Mouse (Mus musculus) liver, adult 2 months (tissue): ENCODE measurements at regions not wholly inside any gene's neighbourhood (a gene's known extent, or its start where the extent isn't known, plus 50 kb on each side); places are given as distances from the start of the nearest gene placed in this dataset.

Source experiments
- DNase-seq: peaks from one replicate; pipeline ENCODE4 v3.0.0-alpha.2; 2011; ENCODE audit warnings: low read depth, low spot score; ENCODE audit errors: extremely low read depth
- H3K27ac ChIP-seq: fragments of 200-500 bp; replicated peaks from 2 replicates; pipeline ENCODE4 v1.5.1; 2012; ENCODE audit warnings: low read depth, mild to moderate bottlenecking, control low read depth, inconsistent platforms, low read length; ENCODE audit not compliant: insufficient read depth
- H3K27me3 ChIP-seq: fragments of 200-500 bp; 2 replicates; pipeline ENCODE4 v1.6.1; 2012; ENCODE audit warnings: mild to moderate bottlenecking, moderate library complexity, low read length, inconsistent platforms; ENCODE audit not compliant: control insufficient read depth, insufficient read depth
- H3K36me3 ChIP-seq: fragments of 200-500 bp; 2 replicates; pipeline ENCODE4 v1.6.1; 2012; ENCODE audit warnings: low read length, inconsistent platforms; ENCODE audit not compliant: control insufficient read depth, insufficient read depth
- H3K4me1 ChIP-seq: fragments of 200-500 bp; 2 replicates; pipeline ENCODE4 v1.6.1; 2011; ENCODE audit warnings: low read length; ENCODE audit not compliant: control insufficient read depth, insufficient read depth
- H3K4me3 ChIP-seq: fragments of 200-500 bp; 2 replicates; pipeline ENCODE4 v1.5.1; 2011; ENCODE audit warnings: low read depth, mild to moderate bottlenecking, control low read depth, low read length, moderate library complexity; ENCODE audit not compliant: insufficient read depth
- H3K79me2 ChIP-seq: fragments of 200-500 bp; 2 replicates; pipeline ENCODE4 v1.6.1; 2012; ENCODE audit warnings: inconsistent platforms, mild to moderate bottlenecking, low read length, moderate library complexity; ENCODE audit not compliant: control insufficient read depth, insufficient read depth
- H3K9ac ChIP-seq: fragments of 200-500 bp; 2 replicates; pipeline ENCODE4 v1.6.1; 2012; ENCODE audit warnings: low read depth, mild to moderate bottlenecking, control low read depth, inconsistent platforms, low read length
- CTCF ChIP-seq: fragments of 200-500 bp; IDR thresholded peaks from 2 replicates; pipeline ENCODE4 v1.5.1; 2011; ENCODE audit warnings: low read depth, low read length, control low read depth
- POLR2A ChIP-seq: fragments of 200-500 bp; IDR thresholded peaks from 2 replicates; pipeline ENCODE4 v1.6.1; 2011; ENCODE audit warnings: low read length, control low read depth; ENCODE audit not compliant: insufficient read depth; ENCODE audit errors: extremely low read depth
- WGBS: fragments of 180-500 bp; shearing (Covaris S2); methylation state at CpG from one replicate; pipeline ENCODE4 v1.1.7; 2018; 5-methylcytosine and 5-hydroxymethylcytosine counted together

DNA sequence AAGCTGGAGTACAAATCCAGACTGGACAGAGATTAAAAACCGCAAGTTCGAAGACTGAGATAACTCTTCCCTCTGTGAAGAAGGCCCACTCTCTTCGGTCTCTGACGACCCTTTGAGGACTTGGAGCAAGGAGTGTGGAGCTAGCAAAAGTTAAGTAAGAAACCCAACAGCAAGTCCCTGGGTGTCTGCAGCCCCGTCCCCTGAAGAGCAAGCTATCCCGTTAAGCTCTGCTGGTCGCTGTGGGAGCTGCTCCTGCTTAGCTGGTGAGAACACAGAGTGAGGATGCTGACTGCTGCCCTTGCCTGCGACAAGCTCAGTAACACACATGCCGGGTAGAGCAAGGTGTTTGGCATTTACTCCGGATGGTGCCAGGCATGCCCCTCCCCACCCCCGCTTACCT lies 115.2 kb upstream of the Pja1 start:
- no peak overlapping the region for H3K27ac ChIP-seq
- TF ChIP-seq POLR2A, result no peak
- no peak for TF ChIP-seq CTCF
- H3K4me3 ChIP-seq, result no peak overlapping the region
- H3K36me3 ChIP-seq, result no peaks in the 10 kb centered on the region
- WGBS, result 80% methylated on average over 11 of the region's 11 CpGs
- no peaks in the 10 kb centered on the region for H3K79me2 ChIP-seq
- no peak for DNase-seq
- H3K4me1 ChIP-seq, result no peaks in the 10 kb centered on the region
- H3K9ac ChIP-seq, result no peak overlapping the region
- H3K27me3 ChIP-seq, result no peaks in the 10 kb centered on the region

GRCm38 (mm10) chrX:99585703-99586102 lies 114.6 kb upstream of the Pja1 start:
- Histone ChIP-seq H3K79me2 (no peaks in the 10 kb centered on the region), H3K9ac (no peak overlapping the region), H3K27ac (no peak overlapping the region), H3K27me3 (no peaks in the 10 kb centered on the region), H3K4me3 (no peak overlapping the region), H3K4me1 (no peaks in the 10 kb centered on the region), H3K36me3 (no peaks in the 10 kb centered on the region)
- peak; percentile 58 for DNase-seq
- TF ChIP-seq POLR2A, result no peak
- no peak for TF ChIP-seq CTCF
- WGBS, result 30% methylated on average over 3 of the region's 3 CpGs

GRCm38 (mm10) chrX:99582611-99583010 lies 111.5 kb upstream of the Pja1 start:
- no peaks in the 10 kb centered on the region for H3K36me3 ChIP-seq
- TF ChIP-seq POLR2A (no peak), CTCF (no peak)
- H3K27ac ChIP-seq, result no peak overlapping the region
- WGBS, result 98% methylated on average over 9 of the region's 9 CpGs
- no peaks in the 10 kb centered on the region for H3K27me3 ChIP-seq
- no peaks in the 10 kb centered on the region for H3K4me1 ChIP-seq
- H3K9ac ChIP-seq, result no peak overlapping the region
- H3K79me2 ChIP-seq, result no peaks in the 10 kb centered on the region
- DNase-seq, result no peak
- H3K4me3 ChIP-seq, result no peak overlapping the region

- Histone ChIP-seq H3K36me3 (no peaks in the 10 kb centered on the region), H3K27me3 (no peaks in the 10 kb centered on the region), H3K4me1 (no peaks in the 10 kb centered on the region), H3K9ac (no peak overlapping the region), H3K4me3 (no peak overlapping the region), H3K27ac (no peak overlapping the region), H3K79me2 (no peaks in the 10 kb centered on the region)
- no peak for TF ChIP-seq CTCF
- TF ChIP-seq POLR2A, result no peak
- no peak for DNase-seq
- WGBS, result 62% methylated on average over 10 of the region's 10 CpGs
These were observed 110.8 kb upstream of the Pja1 start for GRCm38 (mm10) chrX:99581632-99582466.

GRCm38 (mm10) chrX:99579206-99579605 lies 108.1 kb upstream of the Pja1 start:
- WGBS, result 85% methylated on average over 4 of the region's 4 CpGs
- Histone ChIP-seq H3K27me3 (no peaks in the 10 kb centered on the region), H3K27ac (no peak overlapping the region), H3K36me3 (no peaks in the 10 kb centered on the region), H3K4me1 (no peaks in the 10 kb centered on the region), H3K4me3 (no peak overlapping the region), H3K9ac (no peak overlapping the region), H3K79me2 (no peaks in the 10 kb centered on the region)
- DNase-seq, result no peak
- no peak for TF ChIP-seq CTCF
- TF ChIP-seq POLR2A, result no peak

- 93% methylated on average over 2 of the region's 2 CpGs for WGBS
These were observed 107.7 kb upstream of the Pja1 start for GRCm38 (mm10) chrX:99578796-99579195.

More at GRCm38 (mm10) chrX:99578796-99579195, 107.7 kb upstream of the Pja1 start:
- no peak for TF ChIP-seq CTCF
- H3K79me2 ChIP-seq, result no peaks in the 10 kb centered on the region
- H3K4me3 ChIP-seq, result no peak overlapping the region
- no peak overlapping the region for H3K9ac ChIP-seq
- H3K36me3 ChIP-seq, result no peaks in the 10 kb centered on the region
- H3K4me1 ChIP-seq, result no peaks in the 10 kb centered on the region
- no peak overlapping the region for H3K27ac ChIP-seq
- DNase-seq, result no peak
- H3K27me3 ChIP-seq, result no peaks in the 10 kb centered on the region
